Mouse (Mus musculus) retina, embryonic 14.5 days (tissue): ENCODE results near the gene Neurog3.

Source experiments
- DNase-seq: peaks from one replicate; pipeline ENCODE4 v3.0.0-alpha.2; 2015; ENCODE audit warnings: low spot score

Gene Neurog3

DNA sequence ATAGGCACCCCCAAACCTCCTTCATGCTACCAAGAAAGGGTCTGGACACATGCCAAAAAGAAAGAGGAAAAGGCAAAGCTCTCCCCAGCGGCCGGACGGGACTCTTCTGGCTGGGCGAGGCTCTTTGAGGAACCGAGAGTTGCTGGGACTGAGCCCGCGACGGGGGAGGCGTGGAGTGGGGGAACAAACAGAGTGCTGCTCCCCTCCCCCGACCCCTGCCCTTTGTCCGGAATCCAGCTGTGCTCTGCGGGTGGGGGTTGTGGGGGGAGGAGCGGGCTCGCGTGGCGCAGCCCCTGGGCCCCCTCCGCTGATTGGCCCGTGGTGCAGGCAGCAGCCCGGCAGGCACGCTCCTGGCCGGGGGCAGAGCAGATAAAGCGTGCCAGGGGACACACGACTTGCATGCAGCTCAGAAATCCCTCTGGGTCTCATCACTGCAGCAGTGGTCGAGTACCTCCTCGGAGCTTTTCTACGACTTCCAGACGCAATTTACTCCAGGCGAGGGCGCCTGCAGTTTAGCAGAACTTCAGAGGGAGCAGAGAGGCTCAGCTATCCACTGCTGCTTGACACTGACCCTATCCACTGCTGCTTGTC lies at the start of gene Neurog3:
TSS of gene Neurog3 (plus strand) at position 400 of the 591 bp plus-strand sequence.
- no peak for DNase-seq

DNA sequence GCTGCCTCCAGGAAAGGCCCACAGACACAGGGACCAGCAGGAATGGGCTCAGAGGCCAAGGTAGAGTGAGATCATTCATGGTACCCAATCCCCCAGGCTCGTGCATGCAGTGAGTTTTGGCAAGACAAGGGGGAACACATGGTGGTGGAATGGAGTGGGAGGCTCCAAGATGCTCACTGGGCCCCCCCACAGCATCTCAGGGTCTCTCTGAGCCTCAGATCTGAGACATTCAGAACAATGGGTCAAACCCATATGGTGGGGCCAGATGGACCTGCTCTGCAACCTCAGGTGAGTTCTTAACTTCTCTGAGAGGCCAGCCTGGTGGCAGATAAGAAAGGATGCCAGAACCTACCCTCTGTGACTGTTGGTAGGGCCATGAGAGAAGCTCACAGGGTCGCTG lies 46.8 kb upstream of the Neurog3 start:
- no peak for DNase-seq

DNA sequence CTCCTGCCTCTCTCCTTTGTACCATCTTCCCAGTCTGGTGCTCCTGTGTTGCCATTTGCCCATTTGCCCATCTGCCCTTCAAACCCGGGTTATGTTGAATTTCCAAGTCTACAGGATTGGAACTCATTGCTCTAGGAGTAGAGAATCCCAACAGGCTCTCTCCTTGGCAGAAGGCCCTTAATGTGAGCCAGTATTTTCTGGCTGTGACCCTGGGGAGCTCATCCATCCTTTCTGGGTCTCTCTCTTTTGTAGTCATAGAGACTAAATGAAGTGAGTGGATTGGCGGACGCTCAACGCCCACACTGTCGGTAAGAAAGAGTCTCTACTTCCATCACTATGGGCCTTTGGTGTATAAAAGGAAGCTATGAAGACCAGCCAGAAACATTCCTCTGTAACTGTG lies 46.1 kb upstream of the Neurog3 start:
- no peak for DNase-seq

DNA sequence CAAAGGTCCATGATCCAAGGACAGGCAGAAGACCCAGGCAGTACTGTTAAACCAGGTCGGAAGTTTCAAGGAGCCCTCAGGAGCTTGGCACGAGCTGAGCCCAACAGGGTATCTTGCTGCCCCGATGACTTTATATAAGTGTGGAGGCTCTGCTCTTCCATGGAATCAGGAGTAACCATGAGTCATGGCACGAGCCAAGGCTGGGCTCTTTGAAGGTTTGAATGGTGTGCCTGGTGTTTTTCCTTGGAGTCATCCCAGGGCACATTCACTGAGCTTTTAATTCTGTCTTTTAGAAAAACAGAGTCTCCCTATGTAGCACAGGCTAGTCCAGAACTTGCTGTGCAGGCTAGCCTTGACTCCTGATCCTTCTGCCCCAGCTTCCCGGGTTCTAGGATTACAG lies 44.5 kb upstream of the Neurog3 start:
- DNase-seq = no peak

DNA sequence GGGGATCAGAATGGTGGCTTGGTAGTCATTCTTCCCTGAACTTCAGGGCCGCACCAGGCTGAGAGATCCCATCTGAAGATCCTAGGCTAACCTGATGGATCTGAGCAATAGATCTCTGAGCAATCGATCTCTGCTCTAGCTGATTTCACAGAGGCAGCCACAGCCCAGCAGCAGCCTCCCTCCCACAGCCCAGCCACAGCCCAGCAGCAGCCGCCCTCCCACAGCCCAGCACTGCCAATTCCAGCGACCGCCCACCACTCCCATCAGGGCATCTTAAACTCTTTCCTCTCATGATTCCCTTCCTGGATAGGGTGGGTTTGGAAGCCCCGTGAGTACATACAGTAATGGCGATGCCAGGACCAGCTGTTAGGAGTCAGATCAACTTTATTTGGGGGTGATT lies 43.8 kb upstream of the Neurog3 start:
- no peak for DNase-seq

DNA sequence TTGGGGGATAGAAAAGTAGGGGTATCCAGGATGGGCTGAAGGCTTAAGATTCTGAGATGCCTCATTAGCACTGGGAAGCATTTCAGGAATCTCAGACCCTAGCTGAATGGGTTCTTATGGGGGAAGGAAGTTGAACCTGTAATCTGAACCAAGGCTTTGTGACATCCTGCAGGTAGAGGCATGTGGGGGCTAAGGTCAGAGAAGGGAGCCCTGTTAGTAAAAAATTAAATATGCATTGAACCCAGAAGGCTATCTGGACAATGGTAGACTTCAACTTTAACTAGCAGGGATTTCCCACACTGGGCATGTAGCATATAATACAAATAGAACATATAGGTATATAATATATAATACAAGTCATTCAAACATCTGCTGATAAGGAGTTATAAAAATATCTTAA lies 43.4 kb upstream of the Neurog3 start:
- DNase-seq = no peak

DNA sequence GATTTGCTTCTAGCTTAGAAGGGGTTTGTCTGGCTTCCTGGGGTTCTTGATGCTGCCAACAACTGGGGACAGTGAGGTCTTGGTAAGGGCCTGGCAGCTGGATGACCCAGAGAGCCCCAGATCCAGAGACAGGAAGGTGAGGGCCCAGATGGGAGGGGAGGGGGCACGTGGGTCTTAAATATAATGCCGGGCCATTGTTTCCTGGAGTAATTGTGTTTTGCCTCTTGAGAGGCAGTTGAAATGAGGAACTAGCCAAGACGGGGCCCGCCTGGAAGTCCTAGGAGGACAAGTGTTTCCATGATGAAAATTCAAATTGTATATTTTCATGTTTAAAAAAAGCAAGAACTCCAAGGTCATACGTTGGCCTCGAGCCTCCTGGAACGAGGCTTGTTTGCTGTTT lies 39.0 kb upstream of the Neurog3 start:
- DNase-seq = no peak

DNA sequence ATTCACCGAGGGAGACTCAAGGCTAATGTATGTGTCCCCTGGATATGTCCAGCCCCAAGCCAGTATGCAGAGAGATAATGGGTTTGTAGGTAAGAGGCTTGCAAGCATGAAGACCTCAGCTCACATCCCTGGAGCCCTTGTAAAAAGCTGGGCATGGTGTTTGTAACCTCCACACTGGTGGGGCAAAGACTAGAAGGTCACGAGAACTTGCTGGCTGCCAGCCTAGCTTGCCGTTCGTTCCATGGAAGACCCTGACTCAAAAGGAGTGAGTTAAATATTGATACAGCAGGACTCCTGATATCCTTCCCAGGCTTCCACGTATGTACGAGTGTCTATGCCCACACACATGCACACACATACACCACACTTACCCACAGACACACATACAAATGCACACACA lies 38.5 kb upstream of the Neurog3 start:
- DNase-seq = no peak

DNA sequence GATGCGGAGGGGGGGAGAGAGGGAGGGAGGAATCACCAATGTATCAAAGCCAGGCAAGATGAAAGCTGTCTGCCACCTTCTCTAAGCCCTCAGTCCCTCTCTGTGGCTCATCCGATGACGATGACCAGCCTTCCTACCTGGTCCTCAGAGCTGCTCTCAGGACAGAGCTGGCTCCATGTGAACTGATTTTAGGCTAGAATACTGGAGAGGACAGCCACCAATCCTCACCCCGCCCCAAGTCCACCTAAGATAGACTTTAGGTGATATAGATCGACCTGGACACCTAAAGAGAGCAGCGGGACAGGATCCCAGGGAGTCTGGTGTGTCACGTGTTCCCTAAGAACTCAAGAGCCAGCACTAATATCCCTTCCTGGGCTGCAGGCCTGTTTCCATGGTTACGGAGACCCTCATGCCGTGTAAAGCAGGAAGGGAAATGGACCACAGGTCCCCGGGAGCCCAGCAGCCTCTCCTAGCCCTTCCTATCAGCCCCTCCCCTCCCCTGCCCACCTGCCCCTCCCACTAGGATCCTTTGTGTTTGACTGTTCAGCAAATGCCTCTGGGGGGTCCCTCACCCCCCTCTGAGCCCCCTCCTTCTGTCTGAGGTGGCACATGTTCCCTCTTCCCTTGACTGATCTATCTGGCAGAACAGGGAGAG lies 33.0 kb upstream of the Neurog3 start:
- DNase-seq = peak; percentile 61

DNA sequence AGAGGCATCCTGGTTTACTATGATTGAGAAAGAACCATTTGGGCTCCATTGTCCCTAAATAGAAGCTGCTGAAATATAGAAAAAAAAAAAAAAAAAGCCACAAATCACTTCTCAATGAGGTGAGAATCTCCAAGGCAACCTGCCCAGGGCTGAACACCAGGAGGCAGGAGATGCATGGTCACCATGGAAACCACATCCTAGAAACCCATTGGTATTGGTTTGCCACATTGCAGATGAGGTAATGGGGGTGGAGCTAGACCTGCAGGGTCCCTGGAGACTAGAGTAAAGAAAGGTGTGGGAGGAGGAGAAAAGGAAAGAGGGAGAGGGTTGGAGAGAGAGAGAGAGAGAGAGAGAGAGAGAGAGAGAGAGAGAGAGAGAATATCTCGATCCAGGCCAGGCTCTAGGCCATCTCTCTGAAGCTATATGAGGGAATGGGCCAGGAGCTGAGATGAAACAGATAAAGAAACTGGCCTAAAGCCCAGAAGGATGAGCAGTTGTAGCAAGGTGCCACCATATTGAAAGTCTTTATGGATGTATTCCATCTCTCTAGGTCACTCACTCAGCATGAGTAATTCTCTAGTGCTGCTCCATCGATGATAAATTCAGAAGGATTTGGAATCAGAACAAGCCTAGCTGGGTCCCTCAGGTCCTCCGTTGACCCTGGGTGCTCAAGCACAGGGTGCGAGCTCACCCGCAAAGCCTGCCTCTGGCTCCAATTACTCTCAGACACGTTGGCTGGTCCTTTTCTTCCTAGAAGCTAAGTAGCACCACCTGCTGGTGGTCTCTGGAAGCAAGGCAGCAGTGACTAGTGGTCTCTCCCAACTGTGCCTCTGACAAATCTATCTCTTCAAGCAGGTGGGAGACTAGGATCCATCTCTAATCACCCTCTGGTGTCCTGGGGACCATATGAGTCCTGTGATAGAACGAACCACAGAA lies 31.1 kb upstream of the Neurog3 start:
- peak; percentile 93 for DNase-seq

DNA sequence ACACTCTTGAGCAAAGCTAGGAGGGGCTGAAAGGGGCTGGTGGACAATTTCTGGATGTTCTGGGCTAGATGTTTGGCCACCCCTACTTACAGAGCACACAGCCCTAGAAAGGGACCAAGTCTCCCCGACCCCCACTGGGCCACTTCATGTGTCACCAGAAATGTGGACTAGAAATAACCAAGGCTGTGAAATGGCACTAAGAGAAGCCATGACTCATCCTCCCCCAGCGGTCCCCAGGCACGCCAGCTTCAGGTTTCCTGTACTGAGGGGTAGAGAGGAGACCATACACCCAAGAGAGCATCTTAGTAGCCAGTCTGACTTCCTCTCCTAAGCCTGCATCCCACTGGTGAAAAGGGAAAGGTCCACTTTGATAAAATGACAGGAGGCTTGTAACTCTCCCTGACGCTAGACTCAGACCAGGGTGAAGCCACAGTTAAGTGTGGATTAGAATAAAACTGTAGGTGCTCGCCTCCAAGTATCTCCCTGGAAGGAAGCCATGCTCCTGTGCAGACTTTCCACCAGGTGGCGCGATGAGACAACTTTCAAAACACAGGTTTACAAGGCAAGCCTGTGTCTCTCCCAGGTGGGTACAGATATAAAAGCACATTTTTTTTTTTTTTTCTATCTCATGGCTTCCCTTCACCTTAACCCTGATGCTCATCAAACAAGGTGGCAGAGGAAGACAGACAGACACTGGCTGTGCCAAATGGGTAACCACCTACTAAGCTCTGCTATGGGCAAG lies 27.9 kb upstream of the Neurog3 start:
- peak; percentile 86 for DNase-seq

DNA sequence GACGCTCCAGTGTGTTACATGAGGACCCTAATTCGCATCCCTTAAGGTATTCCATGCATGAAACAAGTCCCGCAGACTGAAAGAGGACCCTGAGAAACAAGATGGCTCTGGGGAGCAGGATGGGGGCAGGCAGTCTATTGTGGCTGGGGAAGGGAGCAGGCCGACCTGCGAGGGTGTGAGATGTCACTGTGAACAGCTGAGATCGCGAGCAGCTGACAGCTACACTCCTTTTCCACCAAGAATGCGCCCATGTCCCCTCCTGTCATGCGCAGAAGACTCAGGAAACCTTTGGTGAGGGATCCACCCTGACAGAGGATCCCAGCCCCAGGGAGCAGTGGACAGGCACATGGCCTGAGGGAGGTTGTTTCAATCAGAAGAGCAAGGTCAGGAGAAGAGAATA lies 25.8 kb upstream of the Neurog3 start:
- no peak for DNase-seq

DNA sequence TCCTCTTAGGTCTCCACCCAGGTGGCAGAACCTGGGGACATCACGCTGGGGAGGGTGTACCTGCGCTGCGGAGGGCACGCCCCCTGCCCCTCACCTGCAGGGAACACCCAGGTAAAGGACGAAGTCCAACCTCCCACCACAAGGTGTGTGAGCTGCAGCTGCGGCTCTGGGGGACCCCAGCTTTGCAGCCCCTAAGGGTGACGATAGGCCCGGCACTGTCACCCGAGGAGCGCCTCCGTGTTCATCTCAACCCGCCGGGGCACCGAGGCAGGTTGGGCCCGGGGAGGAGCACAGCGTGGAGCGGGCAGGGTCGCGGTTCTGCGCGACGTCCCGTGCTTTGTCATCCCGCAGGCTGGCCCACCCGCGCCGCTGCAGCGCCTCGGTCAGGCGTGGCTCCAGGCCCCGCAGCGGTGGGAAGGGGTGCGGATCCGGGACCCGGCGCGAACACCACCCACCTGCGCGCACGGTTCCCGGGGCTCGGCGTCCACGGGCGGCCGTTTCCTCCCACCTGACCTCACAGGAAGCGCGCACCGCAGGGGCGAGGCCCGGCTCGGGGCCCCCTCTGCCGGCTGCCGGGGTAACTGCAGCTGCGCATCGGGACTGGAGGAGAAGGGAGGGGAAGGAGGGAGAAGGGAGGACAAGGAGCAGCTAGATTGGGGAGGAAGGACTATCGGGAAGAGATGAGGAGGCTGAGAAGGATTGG lies 22.2 kb upstream of the Neurog3 start:
- DNase-seq = peak; percentile 86

DNA sequence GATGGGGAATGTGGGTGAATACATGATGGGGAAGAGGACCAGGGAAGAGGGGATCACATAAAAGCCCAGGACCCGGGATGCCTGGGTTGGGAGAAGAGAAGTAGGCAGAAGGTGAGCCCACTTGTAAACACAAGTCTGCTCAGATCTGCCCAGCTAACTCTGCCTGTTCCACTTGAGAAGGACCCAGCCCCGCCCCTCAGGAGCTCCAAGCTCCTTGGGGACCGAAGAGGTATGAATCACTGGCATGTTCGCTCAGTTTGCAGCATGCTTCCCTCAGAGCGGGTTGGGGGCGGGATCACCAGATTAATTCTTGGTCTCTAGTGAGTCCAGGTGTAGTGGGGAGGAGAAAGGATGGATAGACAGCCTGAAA lies 21.7 kb upstream of the Neurog3 start:
- no peak for DNase-seq

DNA sequence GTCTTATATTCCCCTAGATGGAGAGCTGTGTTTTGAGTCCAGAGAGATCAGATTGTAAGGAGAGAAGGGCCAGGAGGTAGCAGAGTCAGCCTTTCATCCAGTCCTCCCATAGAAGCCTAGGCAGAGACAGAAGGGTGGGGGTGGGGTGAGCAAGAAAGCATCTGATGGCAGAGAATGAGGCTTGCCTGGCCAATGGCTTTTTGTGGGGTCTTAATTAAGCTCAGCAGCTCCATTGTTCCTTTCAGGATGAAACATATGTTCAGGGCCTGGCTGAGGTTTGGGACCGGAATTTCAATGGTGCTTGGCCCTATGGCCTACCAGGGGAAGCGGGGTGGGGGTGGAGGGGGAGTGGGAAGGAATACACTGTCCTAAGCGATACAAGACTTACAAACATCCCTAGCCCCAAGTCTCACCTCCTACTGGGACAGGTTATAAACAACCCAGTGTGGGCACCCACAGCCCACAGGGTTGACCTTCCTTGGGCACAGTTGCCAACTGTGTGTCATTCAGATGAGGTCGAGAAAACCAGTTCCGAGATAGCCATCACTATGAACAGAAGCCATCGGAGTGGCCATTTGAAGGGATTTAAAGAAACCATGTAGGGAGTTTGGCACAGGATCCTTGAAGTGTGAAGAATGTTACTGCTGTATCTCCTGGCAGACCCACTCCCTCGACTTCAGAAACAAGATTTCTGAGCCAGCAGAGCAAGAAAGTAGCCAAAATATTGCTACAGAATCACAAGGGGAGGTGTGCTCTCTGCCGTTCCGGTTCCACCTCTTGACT lies 18.8 kb upstream of the Neurog3 start:
- peak; percentile 65 for DNase-seq

DNA sequence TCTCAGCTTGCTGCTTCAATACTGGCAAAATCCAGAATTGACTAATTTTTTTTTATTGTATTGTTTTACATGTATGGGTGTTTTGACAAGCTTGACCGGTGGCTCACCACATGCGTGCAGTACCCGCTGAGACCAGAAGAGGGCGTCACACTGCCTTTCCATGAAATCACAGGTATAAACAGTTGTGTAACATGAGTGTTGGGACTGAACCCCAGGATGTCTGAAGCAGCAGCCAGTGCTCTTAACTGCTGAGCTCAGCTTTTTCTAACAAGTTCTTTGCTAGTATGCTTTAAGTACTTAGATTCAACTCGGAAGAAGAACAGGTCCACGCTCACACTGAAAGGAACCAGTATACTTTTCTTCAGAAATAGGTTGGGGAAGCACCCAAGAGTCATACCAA lies 5.8 kb upstream of the Neurog3 start:
- no peak for DNase-seq

DNA sequence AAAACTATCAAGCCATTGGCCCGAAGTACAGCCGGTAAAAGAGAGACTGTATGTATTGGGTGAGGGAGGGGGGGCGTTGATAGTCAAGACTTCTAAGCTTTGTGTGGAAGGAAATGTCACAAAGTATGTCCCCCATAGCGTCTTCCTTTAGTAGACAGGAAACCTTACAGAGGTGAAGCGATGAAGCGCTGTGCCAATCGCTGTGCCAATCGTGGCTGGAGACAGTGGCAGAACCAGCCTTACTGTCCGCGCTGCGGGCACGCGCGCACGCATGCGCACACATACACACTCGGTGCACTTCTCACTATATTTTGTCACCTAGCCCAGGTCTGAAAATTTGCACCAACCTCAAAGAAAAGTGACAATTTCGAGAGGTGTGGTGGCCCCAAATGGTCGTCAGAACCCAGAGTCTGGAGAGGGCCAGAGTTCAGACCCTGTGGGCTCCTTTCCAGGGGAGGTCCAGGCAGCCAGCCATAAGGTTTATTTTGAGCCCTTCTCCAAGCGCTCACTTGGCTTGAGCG lies 5.1 kb upstream of the Neurog3 start:
- DNase-seq = no peak

DNA sequence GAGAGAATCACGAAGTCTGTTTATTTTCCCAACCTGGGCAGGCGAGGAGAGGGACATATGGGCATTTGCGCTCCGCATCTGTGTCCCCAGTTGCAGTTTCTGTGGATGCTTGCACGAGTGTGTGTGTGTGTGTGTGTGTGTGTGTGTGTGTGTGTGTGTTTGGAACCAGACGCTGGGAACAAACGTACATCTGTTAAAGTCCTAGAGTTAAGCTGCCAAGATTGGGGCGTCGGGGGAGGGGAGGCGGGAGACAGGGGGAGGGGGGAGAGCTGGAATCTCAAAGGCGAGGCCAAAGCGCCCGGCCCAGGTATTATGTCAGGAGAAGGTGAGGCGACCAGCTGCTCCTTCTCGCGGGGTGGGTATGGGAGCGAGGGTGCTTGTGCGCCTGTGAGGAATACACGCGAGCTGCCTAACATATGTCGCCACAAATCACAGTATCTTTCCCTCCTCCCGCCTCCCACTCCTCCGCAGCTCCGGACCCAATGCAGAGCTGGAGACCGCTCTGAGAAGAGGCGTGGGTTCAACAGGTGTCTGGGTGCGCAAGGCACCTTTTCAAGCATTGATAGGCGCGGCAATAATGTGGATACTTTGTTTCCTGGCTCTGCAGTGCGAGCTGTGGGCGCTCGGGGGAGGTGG lies 4.5 kb upstream of the Neurog3 start:
- no peak for DNase-seq

DNA sequence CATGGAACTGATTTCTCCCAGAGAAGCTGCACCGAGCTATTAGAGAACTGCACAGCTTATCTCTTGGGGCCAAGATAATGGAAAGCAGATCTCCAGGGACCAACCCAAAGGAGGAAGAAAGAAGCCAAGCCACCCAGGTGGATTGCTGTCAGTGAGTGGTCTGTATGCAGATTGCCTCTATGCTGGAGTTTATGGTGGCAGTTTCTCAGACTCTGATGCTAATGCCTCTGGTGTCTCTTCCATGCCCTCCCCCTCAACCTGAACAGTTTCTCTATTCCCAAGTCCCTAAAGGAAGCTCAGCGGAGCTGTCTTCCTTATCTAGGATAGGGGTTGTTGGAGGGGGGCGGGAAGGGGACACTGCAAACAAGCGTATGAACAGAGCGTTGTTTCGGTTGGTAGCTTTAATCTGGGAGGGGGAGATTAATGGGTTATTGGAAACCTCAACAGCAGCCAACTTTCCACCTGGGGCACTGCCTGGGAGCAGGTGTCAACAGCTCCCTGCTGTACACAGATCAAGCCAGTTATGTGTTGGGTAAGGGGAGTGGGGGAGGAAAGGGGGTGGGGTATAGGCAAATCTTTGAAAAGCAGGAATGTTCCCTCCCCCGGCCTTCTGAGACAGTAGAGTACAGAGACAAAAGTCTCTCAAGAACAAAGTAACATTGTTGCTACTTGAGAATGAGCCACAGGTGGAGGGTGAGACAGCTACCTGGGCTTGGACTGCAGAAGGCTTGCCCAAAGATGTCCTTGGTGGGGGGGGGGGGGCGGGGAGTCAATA lies 3.0 kb downstream of the Neurog3 start:
- no peak for DNase-seq

DNA sequence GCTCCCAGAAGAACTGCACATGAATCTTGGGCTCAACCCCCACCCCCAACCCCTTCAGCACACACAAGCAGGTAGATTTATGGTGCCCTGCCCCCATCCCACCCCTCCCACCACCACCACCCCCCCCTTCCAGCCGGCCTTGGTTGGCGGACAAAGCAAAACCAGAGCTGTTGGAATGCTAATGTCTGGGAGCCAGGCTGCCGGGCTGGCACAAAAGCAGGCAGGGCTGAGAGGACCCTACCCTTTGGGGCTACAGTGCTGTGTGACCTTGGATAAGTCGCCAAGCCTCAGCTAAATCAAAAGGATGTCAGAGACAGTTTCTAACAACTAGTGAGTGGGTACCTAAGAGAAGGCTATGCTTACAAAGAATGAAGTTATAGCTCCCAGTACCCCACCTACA lies 4.3 kb downstream of the Neurog3 start:
- no peak for DNase-seq
